Mouse (Mus musculus): ENCODE results near the gene Serpine3. TPM values are rescaled to one million over a fixed set of nuclear protein-coding genes. Genes with fewer than 3 reads are reported as not detected.

Serpine3 gene
- not detected for polyA plus RNA-seq (2014; fragmentation: Illumina TruSeq; extraction: RNeasy Lipid Tissue Mini Kit (QIAGEN cat#74804))

GRCm38 (mm10) chr14:62663367-62663766 lies at the start of gene Serpine3:
Serpine3 (plus strand) TSS chr14:62663667.

Other genes starting within 250 kb of the Serpine3 start
- gene Gucy1b2, start 207.4 kb upstream of the Serpine3 start, polyA plus RNA-seq (2014; fragmentation: Illumina TruSeq; extraction: RNeasy Lipid Tissue Mini Kit (QIAGEN cat#74804)), result not detected
- gene Fam124a, start 107.9 kb upstream of the Serpine3 start, polyA plus RNA-seq (2014; fragmentation: Illumina TruSeq; extraction: RNeasy Lipid Tissue Mini Kit (QIAGEN cat#74804)), result 3.7 TPM
- not detected for gene Gm4131, start 96.7 kb upstream of the Serpine3 start, polyA plus RNA-seq (2014; fragmentation: Illumina TruSeq; extraction: RNeasy Lipid Tissue Mini Kit (QIAGEN cat#74804))
- gene Ints6, start 97.5 kb downstream of the Serpine3 start, polyA plus RNA-seq (2014; fragmentation: Illumina TruSeq; extraction: RNeasy Lipid Tissue Mini Kit (QIAGEN cat#74804)), result 127 TPM
- gene Wdfy2, start 174.0 kb downstream of the Serpine3 start, polyA plus RNA-seq (2014; fragmentation: Illumina TruSeq; extraction: RNeasy Lipid Tissue Mini Kit (QIAGEN cat#74804)), result 29.4 TPM